In the genomic region with DNA sequence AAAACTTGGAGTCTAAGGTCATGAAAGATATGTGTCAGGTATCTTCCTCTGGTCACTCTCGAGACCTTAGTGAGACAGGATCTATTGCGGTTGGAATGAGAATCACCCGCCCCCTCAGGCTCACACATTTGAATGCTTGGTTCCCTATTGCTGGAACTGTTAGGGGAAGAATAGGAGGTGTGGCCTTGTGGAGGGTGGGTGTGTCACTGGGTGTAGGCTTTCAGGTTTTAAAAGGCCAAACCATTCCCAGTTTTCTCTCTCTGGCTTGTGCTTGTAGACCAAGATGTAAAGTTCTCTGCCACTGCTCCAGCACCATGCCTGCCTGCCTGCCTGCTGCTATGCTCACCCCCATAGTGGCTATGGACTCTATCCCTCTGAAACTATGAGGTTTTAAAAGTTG, we compare ENCODE assay signal across 38 mouse cellular contexts. TPM values are rescaled to one million over a fixed set of nuclear protein-coding genes. Genes with fewer than 3 reads are reported as not detected.
A peak's percentile ranks its signal among the peaks of the same experiment; 100 is the strongest.
DNase-seq lines count a peak whose midpoint lies in the region; ATAC-seq and TF ChIP-seq lines count a peak whose summit lies in the region.
"Had no signal": no experiment of that assay in that cellular context is flagged by ENCODE, and none has a peak within 500 bp of the region (broad histone marks: within the 10 kb centered on the region; RNA-seq: fewer than 3 reads in every experiment).

No protein-coding gene starts in this region.

- no peak overlapping the region for H3K4me3 ChIP-seq in MEL (ENCODE audit: control insufficient read depth in 1 of 2, insufficient read depth in 1 of 2, low read depth in 2 of 2, low read length in 2 of 2)
- no peak overlapping the region for H3K4me3 ChIP-seq in forebrain, embryonic 16.5 days (replicated peaks; ENCODE audit: low read length)
- H3K4me3 ChIP-seq in intestine, embryonic 16.5 days (ENCODE audit: low read length): no peak overlapping the region
- H3K4me3 ChIP-seq: embryonic facial prominence, embryonic 13.5 days; erythroblast, embryonic 14.5 days; forebrain, embryonic 12.5 days; forebrain, embryonic 15.5 days; heart, embryonic 10.5 days; heart, embryonic 13.5 days had no signal

- TF ChIP-seq EP300 in MEL (IDR thresholded peaks at IDR 0.05; ENCODE audit: low read depth in 1 of 2, low read length in 2 of 2): no peak

- DNase-seq in ES-CJ7 (ENCODE audit: low read depth, low spot score): peak; percentile 64
- peak; percentile 16 for DNase-seq in MEL (ENCODE audit: low read depth, low spot score)
- no peak for DNase-seq in lung, adult 18-20 months
- DNase-seq: adrenal gland, adult 8-10 months; cerebellum, adult 11 months; cerebellum, adult 2 months; cerebellum, adult 9-11 months; cerebellum, postnatal 25 days; embryo, embryonic 11 days; gastrocnemius, postnatal 14 days; heart, adult 18-20 months; heart, postnatal 14 days; heart, postnatal 4 days; kidney, adult 2 months had no signal

- H3K27ac ChIP-seq in MEL (ENCODE audit: control insufficient read depth, low read depth, low read length): no peak overlapping the region
- no peak overlapping the region for H3K27ac ChIP-seq in forebrain, embryonic 16.5 days (ENCODE audit: low read length)
- no peak overlapping the region for H3K27ac ChIP-seq in intestine, embryonic 16.5 days (ENCODE audit: low read length)
- H3K27ac ChIP-seq: embryonic facial prominence, embryonic 13.5 days; forebrain, embryonic 12.5 days; forebrain, embryonic 15.5 days; heart, embryonic 10.5 days; heart, embryonic 13.5 days; hindbrain, embryonic 14.5 days; hindbrain, postnatal 0 days had no signal

- 0 out of 2 replicates have a peak, but pooled peaks have one; percentile 29 for ATAC-seq in common myeloid progenitor, adult 5-6 weeks (replicated peaks; ENCODE audit: low read depth, poor library complexity, severe bottlenecking)
- ATAC-seq in forebrain, embryonic 16.5 days: no peak
- no peak for ATAC-seq in intestine, embryonic 16.5 days
- ATAC-seq: activated CD4-positive, CD25-positive, alpha-beta regulatory T cell, adult 4 months; CD4-positive, CD25-positive, alpha-beta regulatory T cell, adult 4 months; forebrain, embryonic 15.5 days; hindbrain, postnatal 0 days; inflammation-experienced regulatory T-cells, adult 6 months; intestine, postnatal 0 days; Patski had no signal

- H3K9ac ChIP-seq in MEL (ENCODE audit: control insufficient read depth, low read depth, low read length, poor library complexity, severe bottlenecking): no peak overlapping the region
- no peak overlapping the region for H3K9ac ChIP-seq in forebrain, embryonic 16.5 days (replicated peaks; ENCODE audit: low read depth, low read length)
- no peak overlapping the region for H3K9ac ChIP-seq in intestine, embryonic 16.5 days (ENCODE audit: low read depth, low read length)
- H3K9ac ChIP-seq: embryonic facial prominence, embryonic 13.5 days; forebrain, embryonic 12.5 days; forebrain, embryonic 15.5 days; heart, embryonic 13.5 days; hindbrain, embryonic 14.5 days had no signal

- H3K27me3 ChIP-seq in MEL (ENCODE audit: control insufficient read depth in 1 of 2, insufficient read depth in 2 of 2, low read length in 2 of 2): no peaks in the 10 kb centered on the region
- no peaks in the 10 kb centered on the region for H3K27me3 ChIP-seq in forebrain, embryonic 16.5 days (replicated peaks; ENCODE audit: control insufficient read depth, insufficient read depth, low read length)
- H3K27me3 ChIP-seq in intestine, embryonic 16.5 days (replicated peaks; ENCODE audit: control insufficient read depth, insufficient read depth, low read length): no peaks in the 10 kb centered on the region
- H3K27me3 ChIP-seq: embryonic facial prominence, embryonic 13.5 days; forebrain, embryonic 12.5 days; forebrain, embryonic 15.5 days; heart, embryonic 13.5 days had no signal

- H3K9me3 ChIP-seq in MEL (replicated peaks; ENCODE audit: insufficient read depth, low read length): no peaks in the 10 kb centered on the region
- no peaks in the 10 kb centered on the region for H3K9me3 ChIP-seq in forebrain, embryonic 16.5 days (ENCODE audit: control insufficient read depth, low read length)
- no peaks in the 10 kb centered on the region for H3K9me3 ChIP-seq in intestine, embryonic 16.5 days (ENCODE audit: control insufficient read depth, low read length)
- H3K9me3 ChIP-seq: embryonic facial prominence, embryonic 13.5 days; forebrain, embryonic 12.5 days; forebrain, embryonic 15.5 days; heart, embryonic 10.5 days; heart, embryonic 13.5 days had no signal

- H3K36me3 ChIP-seq in MEL (ENCODE audit: control insufficient read depth in 1 of 2, insufficient read depth in 2 of 2, low read length in 2 of 2): no peaks in the 10 kb centered on the region; a peak in 1 of 4 replicates
- H3K36me3 ChIP-seq in forebrain, embryonic 16.5 days (ENCODE audit: control insufficient read depth, insufficient read depth): no peaks in the 10 kb centered on the region
- no peaks in the 10 kb centered on the region for H3K36me3 ChIP-seq in intestine, embryonic 16.5 days (ENCODE audit: control insufficient read depth, insufficient read depth, low read length)
- H3K36me3 ChIP-seq: embryonic facial prominence, embryonic 13.5 days; forebrain, embryonic 12.5 days; forebrain, embryonic 15.5 days; heart, embryonic 10.5 days; heart, embryonic 13.5 days had no signal

- no peak for TF ChIP-seq POLR2A in MEL (IDR thresholded peaks at IDR 0.05; ENCODE audit: control insufficient read depth in 1 of 2, insufficient read depth in 1 of 2, low read depth in 1 of 2, low read length in 2 of 2, poor library complexity in 1 of 2)

- no peak overlapping the region for H3K4me2 ChIP-seq in forebrain, embryonic 16.5 days (ENCODE audit: low read length)
- no peak overlapping the region for H3K4me2 ChIP-seq in intestine, embryonic 16.5 days (ENCODE audit: low read depth, low read length)
- H3K4me2 ChIP-seq: embryonic facial prominence, embryonic 13.5 days; forebrain, embryonic 12.5 days; forebrain, embryonic 15.5 days; heart, embryonic 13.5 days; hindbrain, embryonic 14.5 days had no signal

- TF ChIP-seq CTCF in MEL (IDR thresholded peaks at IDR 0.05 in 2 of 3, conservative IDR thresholded peaks at IDR 0.05 in 1 of 3; ENCODE audit: control insufficient read depth in 1 of 3, insufficient read depth in 1 of 3, low read depth in 2 of 3, low read length in 3 of 3, poor library complexity in 1 of 3, severe bottlenecking in 1 of 3): no peak

- WGBS in forebrain, embryonic 16.5 days: 53% methylated on average over 3 of the region's 3 CpGs
- WGBS in intestine, embryonic 16.5 days: 52% methylated on average over 3 of the region's 3 CpGs

- H3K79me2 ChIP-seq in MEL (ENCODE audit: control insufficient read depth, insufficient read depth, low read length, poor library complexity): no peaks in the 10 kb centered on the region

- TF ChIP-seq RAD21 in MEL (IDR thresholded peaks at IDR 0.05; ENCODE audit: low read depth, low read length): no peak

- H3K4me1 ChIP-seq in MEL (ENCODE audit: control insufficient read depth in 1 of 2, insufficient read depth in 2 of 2, low read length in 2 of 2): 0 out of 4 replicates have a peak, but pooled peaks cover 0 to 2% of the 10 kb centered on the region in 2 experiments
- H3K4me1 ChIP-seq in forebrain, embryonic 16.5 days (replicated peaks; ENCODE audit: control insufficient read depth, insufficient read depth, low read length): no peaks in the 10 kb centered on the region
- H3K4me1 ChIP-seq in intestine, embryonic 16.5 days (ENCODE audit: control insufficient read depth, insufficient read depth, low read length): no peaks in the 10 kb centered on the region
- H3K4me1 ChIP-seq: forebrain, embryonic 12.5 days; forebrain, embryonic 15.5 days; heart, embryonic 10.5 days; heart, embryonic 13.5 days had no signal

TF ChIP-seq in MEL, 35 proteins besides CTCF, POLR2A, EP300 and RAD21 (continues in another document):
- TF ChIP-seq E2F4 (IDR thresholded peaks at IDR 0.05; ENCODE audit: borderline replicate concordance, low read depth, low read length): no peak
- no peak for TF ChIP-seq TBP (IDR thresholded peaks at IDR 0.05; ENCODE audit: low read depth, low read length)
- TF ChIP-seq USF1 (IDR thresholded peaks at IDR 0.05; ENCODE audit: low read depth, low read length): no peak
- TF ChIP-seq TCF12 (IDR thresholded peaks at IDR 0.05; ENCODE audit: low read depth, low read length): no peak
- no peak for TF ChIP-seq CHD1 (IDR thresholded peaks at IDR 0.05; ENCODE audit: low read depth, low read length)
- no peak for TF ChIP-seq ZKSCAN1 (IDR thresholded peaks at IDR 0.05; ENCODE audit: low read depth, low read length)
- TF ChIP-seq POLR2AphosphoS2 (IDR thresholded peaks at IDR 0.05; ENCODE audit: low read length): no peak
- no peak for TF ChIP-seq MYC (IDR thresholded peaks at IDR 0.05; ENCODE audit: low read depth, low read length)
- TF ChIP-seq MAX (IDR thresholded peaks at IDR 0.05; ENCODE audit: low read length): no peak
- TF ChIP-seq USF2 (IDR thresholded peaks at IDR 0.05; ENCODE audit: borderline replicate concordance in 1 of 2, insufficient read depth in 1 of 2, low read depth in 1 of 2, low read length in 2 of 2): no peak
- no peak for TF ChIP-seq GATA1 (IDR thresholded peaks at IDR 0.05; ENCODE audit: low read depth, low read length)
- no peak for TF ChIP-seq KAT2A (conservative IDR thresholded peaks at IDR 0.05; ENCODE audit: low read depth, low read length)
- TF ChIP-seq MEF2A (IDR thresholded peaks at IDR 0.05; ENCODE audit: extremely low read depth, insufficient replicate concordance, low read depth, low read length, poor library complexity, severe bottlenecking): no peak
- TF ChIP-seq SMC3 (IDR thresholded peaks at IDR 0.05; ENCODE audit: low read depth, low read length): no peak
- TF ChIP-seq ETS1 (IDR thresholded peaks at IDR 0.05; ENCODE audit: low read depth, low read length): no peak
- no peak for TF ChIP-seq BHLHE40 (IDR thresholded peaks at IDR 0.05; ENCODE audit: borderline replicate concordance, low read depth, low read length)
- no peak for TF ChIP-seq MAFK (IDR thresholded peaks at IDR 0.05; ENCODE audit: borderline replicate concordance, low read depth, low read length)

RNA-seq across cellular contexts. Expression of a gene that starts 8.5 kb away (rescaled TPM):
- not detected in 2 replicates for total RNA-seq in MEL (2012; rRNA removed)
- not detected for polyA plus RNA-seq in MEL (2012; ENCODE audit: insufficient read depth in 1 of 2, insufficient read length in 2 of 2, low read depth in 1 of 2, low replicate concordance in 2 of 2, missing spikeins in 1 of 2)
- total RNA-seq in common myeloid progenitor, adult 5-6 weeks (2017): not detected in 2 replicates
- polyA plus RNA-seq in forebrain, embryonic 16.5 days (2015; fragmentation: Nextera tagmentation; extraction: Ambion mirVana): not detected in 2 replicates
- not detected in 2 replicates for polyA plus RNA-seq in intestine, embryonic 16.5 days (2015; fragmentation: Nextera tagmentation; extraction: Ambion mirVana)
- total RNA-seq: adrenal gland, adult 8-10 months; adrenal gland, postnatal 4 days; ES-E14; gastrocnemius, adult 18-20 months; gastrocnemius, postnatal 14 days; gastrocnemius, postnatal 4 days; heart, adult 18-20 months; heart, postnatal 14 days; heart, postnatal 4 days; hindbrain, postnatal 0 days had no signal
- polyA plus RNA-seq: activated CD4-positive, CD25-positive, alpha-beta regulatory T cell, adult 4 months; C2C12; CD4-positive, CD25-positive, alpha-beta regulatory T cell, adult 4 months; embryonic facial prominence, embryonic 13.5 days; forebrain, embryonic 12.5 days; forebrain, embryonic 15.5 days; heart, embryonic 10.5 days; heart, embryonic 13.5 days; heart, embryonic 16.5 days; hindbrain, embryonic 11.5 days; hindbrain, embryonic 14.5 days; hindbrain, postnatal 0 days; inflammation-experienced regulatory T-cells, adult 6 months; intestine, postnatal 0 days; kidney, adult 2 months; Patski had no signal

RNA-seq across cellular contexts. Expression of a gene that starts 42.5 kb away (rescaled TPM):
- not detected in 2 replicates for total RNA-seq in MEL (2012; rRNA removed)
- not detected for polyA plus RNA-seq in MEL (2012; ENCODE audit: insufficient read depth in 1 of 2, insufficient read length in 2 of 2, low read depth in 1 of 2, low replicate concordance in 2 of 2, missing spikeins in 1 of 2)
- not detected in 2 replicates for total RNA-seq in common myeloid progenitor, adult 5-6 weeks (2017)
- not detected in 2 replicates for polyA plus RNA-seq in forebrain, embryonic 16.5 days (2015; fragmentation: Nextera tagmentation; extraction: Ambion mirVana)
- not detected in 2 replicates for polyA plus RNA-seq in intestine, embryonic 16.5 days (2015; fragmentation: Nextera tagmentation; extraction: Ambion mirVana)
- total RNA-seq: ES-E14; gastrocnemius, adult 18-20 months; gastrocnemius, postnatal 14 days; gastrocnemius, postnatal 4 days; heart, adult 18-20 months; heart, postnatal 14 days; heart, postnatal 4 days; hindbrain, postnatal 0 days had no signal
- polyA plus RNA-seq: activated CD4-positive, CD25-positive, alpha-beta regulatory T cell, adult 4 months; C2C12; CD4-positive, CD25-positive, alpha-beta regulatory T cell, adult 4 months; cerebellum, adult 2 months; cortical plate, adult 2 months; embryonic facial prominence, embryonic 13.5 days; erythroblast, embryonic 14.5 days; forebrain, embryonic 12.5 days; forebrain, embryonic 15.5 days; heart, embryonic 10.5 days; heart, embryonic 13.5 days; heart, embryonic 16.5 days; hindbrain, embryonic 11.5 days; hindbrain, embryonic 14.5 days; hindbrain, postnatal 0 days; inflammation-experienced regulatory T-cells, adult 6 months; intestine, postnatal 0 days; kidney, adult 2 months; Patski had no signal

Comparison
In these comparisons a context has a peak if more than half of its experiments do, and no peak if none do; other contexts are left out.
1. DNase-seq: peak in ES-CJ7 (single experiment) and MEL (single experiment); none in lung, adult 18-20 months (0 of 2).